26 mouse cellular contexts compared by ENCODE assay signal in the genomic region with DNA sequence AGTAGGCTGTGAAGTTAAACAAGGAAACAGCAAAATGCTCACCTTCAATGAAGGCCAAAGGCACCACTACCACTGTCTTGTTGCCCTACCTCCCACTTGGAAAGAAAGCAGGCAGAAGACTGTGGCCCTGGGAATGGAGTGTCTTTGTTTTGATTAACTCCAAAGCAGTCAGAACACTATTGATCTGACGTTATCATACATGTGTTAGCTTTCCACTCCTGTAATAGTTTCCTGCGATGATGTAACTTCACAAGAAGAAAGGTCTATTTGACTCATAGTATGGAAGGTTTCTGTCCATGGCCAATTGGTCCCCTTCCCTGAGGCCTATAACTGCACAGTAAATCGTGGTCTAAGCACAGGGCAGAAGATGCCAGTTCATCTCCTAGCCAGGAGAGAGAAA. TPM values are rescaled to one million over a fixed set of nuclear protein-coding genes. Genes with fewer than 3 reads are reported as not detected.
DNase-seq lines count a peak whose midpoint lies in the region; ATAC-seq and TF ChIP-seq lines count a peak whose summit lies in the region.
"Had no signal": no experiment of that assay in that cellular context is flagged by ENCODE, and none has a peak within 500 bp of the region (broad histone marks: within the 10 kb centered on the region; RNA-seq: fewer than 3 reads in every experiment).

No protein-coding gene starts in this region.

- no peak overlapping the region for H3K4me2 ChIP-seq in CH12.LX (ENCODE audit: insufficient read depth, low read depth, poor library complexity, severe bottlenecking)
- H3K4me2 ChIP-seq: embryonic facial prominence, embryonic 13.5 days; embryonic facial prominence, embryonic 15.5 days; forebrain, embryonic 12.5 days had no signal

- H3K9me3 ChIP-seq in CH12.LX (replicated peaks; ENCODE audit: low read length) = no peaks in the 10 kb centered on the region
- H3K9me3 ChIP-seq: embryonic facial prominence, embryonic 13.5 days; embryonic facial prominence, embryonic 15.5 days; forebrain, embryonic 10.5 days; forebrain, embryonic 12.5 days had no signal

- H3K4me3 ChIP-seq in liver, adult 2 months (ENCODE audit: insufficient read depth, low read depth, low read length) = no peak overlapping the region
- no peak overlapping the region for H3K4me3 ChIP-seq in CH12.LX (replicated peaks in 1 of 3; ENCODE audit: low read depth in 2 of 3, low read length in 2 of 3, poor library complexity in 1 of 3)
- H3K4me3 ChIP-seq: embryonic facial prominence, embryonic 13.5 days; embryonic facial prominence, embryonic 15.5 days; erythroblast, embryonic 14.5 days; forebrain, embryonic 10.5 days; forebrain, embryonic 12.5 days had no signal

- dilution Hi-C loops in CH12.LX (cut with MboI; ENCODE audit: extremely low pct_ligation_motif_present, extremely low pct_unique_long_range_greater_than_20kb, low sequenced_read_pairs) = no loop called here

- no peak overlapping the region for H3K9ac ChIP-seq in liver, adult 2 months (ENCODE audit: low read depth, low read length)
- no peak overlapping the region for H3K9ac ChIP-seq in CH12.LX (ENCODE audit: insufficient read depth, low read depth)
- H3K9ac ChIP-seq: embryonic facial prominence, embryonic 13.5 days; embryonic facial prominence, embryonic 15.5 days; forebrain, embryonic 12.5 days; forebrain, postnatal 0 days had no signal

- no peak for TF ChIP-seq RAD21 in CH12.LX (IDR thresholded peaks at IDR 0.05; ENCODE audit: low read depth, low read length)

- WGBS in liver, adult 2 months = 37% methylated on average over 3 of the region's 3 CpGs

- in situ Hi-C loops in CH12.LX (cut with MboI; ENCODE audit: low pct_ligation_motif_present, low pct_unique_long_range_greater_than_20kb, low sequenced_read_pairs) = no loop called here

- peaks cover 2% of the 10 kb centered on the region for H3K4me1 ChIP-seq in liver, adult 2 months (ENCODE audit: control insufficient read depth, insufficient read depth, low read length)
- peaks cover 10 to 26% of the 10 kb centered on the region in 2 experiments for H3K4me1 ChIP-seq in CH12.LX (ENCODE audit: control insufficient read depth in 1 of 2, insufficient read depth in 2 of 2)
- H3K4me1 ChIP-seq: embryonic facial prominence, embryonic 15.5 days; forebrain, embryonic 10.5 days; forebrain, embryonic 12.5 days had no signal

- H3K79me2 ChIP-seq in liver, adult 2 months (ENCODE audit: control insufficient read depth, insufficient read depth, low read length) = no peaks in the 10 kb centered on the region
- no peaks in the 10 kb centered on the region for H3K79me2 ChIP-seq in CH12.LX (replicated peaks; ENCODE audit: control insufficient read depth, extremely low read depth, insufficient read depth, poor library complexity, severe bottlenecking)

- peak; percentile 78 for DNase-seq in liver, adult 2 months (ENCODE audit: extremely low read depth, low read depth, low spot score)
- DNase-seq in liver = no peak
- peak; percentile 23 for DNase-seq in CD4-positive, CD25-positive, alpha-beta regulatory T cell, adult 2 months (ENCODE audit: low read depth, low spot score)
- DNase-seq in CH12.LX (ENCODE audit: extremely low read depth) = no peak
- DNase-seq in layer of hippocampus, postnatal 14 days (ENCODE audit: low spot score in 2 of 2) = no peak
- no peak for DNase-seq in thymus, postnatal 14 days
- no peak for DNase-seq in testis, postnatal 14 days (ENCODE audit: low spot score)
- DNase-seq: adrenal gland, adult 2 months; adrenal gland, postnatal 10 days; adrenal gland, postnatal 25 days; B cell, adult 2 months; cerebellum, adult 11 months; cerebellum, adult 18-20 months; cerebellum, adult 8-10 months; cerebellum, adult 9-11 months; cerebellum, postnatal 14 days; cerebellum, postnatal 36 days; embryo, embryonic 11 days; forebrain, postnatal 0 days had no signal

- 0 out of 2 replicates have a peak, but pooled peaks have one; percentile 17 for TF ChIP-seq EP300 in CH12.LX (IDR thresholded peaks at IDR 0.05; ENCODE audit: low read length)

- ATAC-seq in inflammation-experienced regulatory T-cells, adult 6 months = peak; percentile 41
- ATAC-seq: forebrain, embryonic 14.5 days; forebrain, postnatal 0 days had no signal

- H3K36me3 ChIP-seq in liver, adult 2 months (ENCODE audit: control insufficient read depth, insufficient read depth, low read length) = no peaks in the 10 kb centered on the region
- H3K36me3 ChIP-seq in CH12.LX (replicated peaks in 1 of 2; ENCODE audit: control insufficient read depth in 1 of 2, insufficient read depth in 1 of 2, low read length in 1 of 2) = no peaks in the 10 kb centered on the region
- H3K36me3 ChIP-seq: embryonic facial prominence, embryonic 13.5 days; embryonic facial prominence, embryonic 15.5 days; forebrain, embryonic 10.5 days; forebrain, embryonic 12.5 days had no signal

- H3K27ac ChIP-seq in liver, adult 2 months (replicated peaks; ENCODE audit: insufficient read depth, low read depth, low read length) = no peak overlapping the region
- H3K27ac ChIP-seq in CH12.LX (ENCODE audit: insufficient read depth, low read depth) = no peak overlapping the region
- H3K27ac ChIP-seq: embryonic facial prominence, embryonic 13.5 days; embryonic facial prominence, embryonic 15.5 days; forebrain, embryonic 10.5 days; forebrain, embryonic 12.5 days had no signal

- no peaks in the 10 kb centered on the region for H3K27me3 ChIP-seq in liver, adult 2 months (ENCODE audit: control insufficient read depth, insufficient read depth, low read length)
- H3K27me3 ChIP-seq in CH12.LX (replicated peaks) = no peaks in the 10 kb centered on the region
- H3K27me3 ChIP-seq: embryonic facial prominence, embryonic 13.5 days; embryonic facial prominence, embryonic 15.5 days; forebrain, embryonic 12.5 days had no signal

- no peak for TF ChIP-seq POLR2A in liver, adult 2 months (IDR thresholded peaks at IDR 0.05; ENCODE audit: extremely low read depth, insufficient read depth, low read length)
- TF ChIP-seq POLR2A in CH12.LX (IDR thresholded peaks at IDR 0.05; ENCODE audit: low read depth, low read length) = no peak

- TF ChIP-seq CTCF in liver, adult 2 months (IDR thresholded peaks at IDR 0.05; ENCODE audit: low read depth, low read length) = no peak
- no peak for TF ChIP-seq CTCF in CH12.LX (conservative IDR thresholded peaks at IDR 0.05 in 1 of 2, IDR thresholded peaks at IDR 0.05 in 1 of 2; ENCODE audit: low read depth in 2 of 2, low read length in 2 of 2)

TF ChIP-seq in CH12.LX, 34 proteins besides CTCF, POLR2A, EP300 and RAD21:
- no peak for TF ChIP-seq MAX (IDR thresholded peaks at IDR 0.05; ENCODE audit: low read length)
- TF ChIP-seq IRF4 (IDR thresholded peaks at IDR 0.05; ENCODE audit: low read depth, low read length) = peak; percentile 37; the same call in 1 of the 2 replicates
- no peak for TF ChIP-seq PAX5 (IDR thresholded peaks at IDR 0.05; ENCODE audit: low read length)
- 0 out of 2 replicates have a peak, but pooled peaks have one; percentile 3 for TF ChIP-seq JUN (IDR thresholded peaks at IDR 0.05; ENCODE audit: insufficient read depth, low read depth, low read length)
- TF ChIP-seq TBP (conservative IDR thresholded peaks at IDR 0.05; ENCODE audit: low read depth, low read length) = no peak
- no peak for TF ChIP-seq TCF12 (IDR thresholded peaks at IDR 0.05; ENCODE audit: low read depth, low read length)
- no peak for TF ChIP-seq E2F4 (IDR thresholded peaks at IDR 0.05; ENCODE audit: insufficient replicate concordance, low read depth, low read length)

RNA-seq across cellular contexts. Expression of a gene that starts 6.3 kb away (rescaled TPM):
- 31.5 and 31.7 TPM in 2 replicates for total RNA-seq in liver, adult 2 months (2014; rRNA removed)
- 6.3 and 7.7 TPM in 2 replicates for polyA plus RNA-seq in liver, adult 2 months (2012; rRNA removed)
- total RNA-seq in CH12.LX (2012; rRNA removed) (29.1 and 34.1 TPM in 2 replicates), CH12.LX (2014; rRNA removed) (75.1 and 86.1 TPM in 2 replicates)
- 61.8 and 63.7 TPM in 2 replicates for polyA plus RNA-seq in CH12.LX (2012; ENCODE audit: insufficient read length, low read depth)
- 10 to 100 TPM; 64.9 to 79.7 (median 77.6) TPM for polyA plus RNA-seq in inflammation-experienced regulatory T-cells, adult 6 months (2017; shearing (Covaris generic))
- 10 to 100 TPM; 24.7 to 26.1 TPM for total RNA-seq in layer of hippocampus, postnatal 14 days (2021)

Comparison
In these comparisons a context has a peak if more than half of its experiments do, and no peak if none do; other contexts are left out.
1. DNase-seq: peak in liver, adult 2 months (single experiment) and CD4-positive, CD25-positive, alpha-beta regulatory T cell, adult 2 months (single experiment); none in liver (single experiment), CH12.LX (single experiment), layer of hippocampus, postnatal 14 days (0 of 2), thymus, postnatal 14 days (single experiment) and testis, postnatal 14 days (single experiment).